Mouse (Mus musculus): ENCODE results near the gene Kcnj10. TPM values are rescaled to one million over a fixed set of nuclear protein-coding genes. Genes with fewer than 3 reads are reported as not detected.
A peak's percentile ranks its signal among the peaks of the same experiment; 100 is the strongest.

Gene Kcnj10
- polyA plus RNA-seq, 1 experiment from 2014 or later = 0.15 TPM

GRCm38 (mm10) chr1:172314911-172315310 is 26.1 kb upstream of the Kcnj10 start:
- Histone ChIP-seq H3K4me3 (no peak overlapping the region), H3K9me3 (no peaks in the 10 kb centered on the region), H3K36me3 (replicated peaks) (peaks cover 29% of the 10 kb centered on the region), H3K4me1 (peaks cover 75% of the 10 kb centered on the region), H3K27ac (replicated peaks) (no peak overlapping the region), H3K27me3 (replicated peaks; ENCODE audit: low read depth, poor library complexity, severe bottlenecking) (peaks cover 46% of the 10 kb centered on the region)
- no peak for DNase-seq (ENCODE audit: low spot score)
- WGBS = 70% methylated on average over 3 of the region's 3 CpGs

GRCm38 (mm10) chr1:172317431-172317830 is 23.6 kb upstream of the Kcnj10 start:
- WGBS = 51% methylated on average over 18 of the region's 18 CpGs
- no peak overlapping the region for H3K27ac ChIP-seq (replicated peaks)
- H3K4me3 ChIP-seq = peak overlapping the region; percentile 17; the same call in 1 of the 2 replicates
- peaks cover 29% of the 10 kb centered on the region for H3K36me3 ChIP-seq (replicated peaks)
- peaks cover 65% of the 10 kb centered on the region for H3K4me1 ChIP-seq
- H3K9me3 ChIP-seq = no peaks in the 10 kb centered on the region
- peaks cover 50% of the 10 kb centered on the region for H3K27me3 ChIP-seq (replicated peaks; ENCODE audit: low read depth, poor library complexity, severe bottlenecking)
- DNase-seq (ENCODE audit: low spot score) = no peak

- Histone ChIP-seq H3K4me1 (peaks cover 63% of the 10 kb centered on the region), H3K4me3 (no peak overlapping the region), H3K27ac (replicated peaks) (no peak overlapping the region), H3K36me3 (replicated peaks) (peaks cover 29% of the 10 kb centered on the region), H3K9me3 (no peaks in the 10 kb centered on the region), H3K27me3 (replicated peaks; ENCODE audit: low read depth, poor library complexity, severe bottlenecking) (peaks cover 53% of the 10 kb centered on the region)
- 52% methylated on average over 15 of the region's 15 CpGs for WGBS
- no peak for DNase-seq (ENCODE audit: low spot score)
These were observed 23.1 kb upstream of the Kcnj10 start for GRCm38 (mm10) chr1:172317946-172318345.

- Histone ChIP-seq H3K4me3 (no peak overlapping the region), H3K9me3 (no peaks in the 10 kb centered on the region), H3K27ac (replicated peaks) (no peak overlapping the region; the same call in 1 of the 2 replicates), H3K27me3 (replicated peaks; ENCODE audit: low read depth, poor library complexity, severe bottlenecking) (peaks cover 53% of the 10 kb centered on the region), H3K4me1 (peaks cover 62% of the 10 kb centered on the region), H3K36me3 (replicated peaks) (peaks cover 29% of the 10 kb centered on the region)
- DNase-seq (ENCODE audit: low spot score) = no peak
- 87% methylated on average over 19 of the region's 19 CpGs for WGBS
These were observed 22.5 kb upstream of the Kcnj10 start for GRCm38 (mm10) chr1:172318424-172319035.

GRCm38 (mm10) chr1:172319346-172319745 is 21.7 kb upstream of the Kcnj10 start:
- Histone ChIP-seq H3K4me3 (no peak overlapping the region), H3K36me3 (replicated peaks) (peaks cover 29% of the 10 kb centered on the region), H3K27me3 (replicated peaks; ENCODE audit: low read depth, poor library complexity, severe bottlenecking) (peaks cover 53% of the 10 kb centered on the region), H3K9me3 (no peaks in the 10 kb centered on the region), H3K27ac (replicated peaks) (0 out of 2 replicates have a peak overlapping the region, but pooled peaks have one; percentile 8), H3K4me1 (peaks cover 53% of the 10 kb centered on the region)
- DNase-seq (ENCODE audit: low spot score) = no peak
- 84% methylated on average over 7 of the region's 7 CpGs for WGBS

GRCm38 (mm10) chr1:172319921-172320411 is 21.0 kb upstream of the Kcnj10 start:
- no peak overlapping the region for H3K4me3 ChIP-seq
- no peaks in the 10 kb centered on the region for H3K9me3 ChIP-seq
- peaks cover 29% of the 10 kb centered on the region for H3K36me3 ChIP-seq (replicated peaks)
- H3K27ac ChIP-seq (replicated peaks) = no peak overlapping the region
- WGBS = 31% methylated on average over 5 of the region's 5 CpGs
- H3K27me3 ChIP-seq (replicated peaks; ENCODE audit: low read depth, poor library complexity, severe bottlenecking) = peaks cover 54% of the 10 kb centered on the region
- DNase-seq (ENCODE audit: low spot score) = no peak
- H3K4me1 ChIP-seq = peaks cover 47% of the 10 kb centered on the region

GRCm38 (mm10) chr1:172322725-172323124 is 18.3 kb upstream of the Kcnj10 start:
- Histone ChIP-seq H3K9me3 (no peaks in the 10 kb centered on the region), H3K4me1 (peaks cover 45% of the 10 kb centered on the region), H3K27me3 (replicated peaks; ENCODE audit: low read depth, poor library complexity, severe bottlenecking) (peaks cover 71% of the 10 kb centered on the region), H3K36me3 (replicated peaks) (peaks cover 18% of the 10 kb centered on the region), H3K27ac (replicated peaks) (peak overlapping the region; percentile 31; the same call in 1 of the 2 replicates), H3K4me3 (no peak overlapping the region)
- WGBS = 56% methylated on average over 13 of the region's 13 CpGs
- no peak for DNase-seq (ENCODE audit: low spot score)

GRCm38 (mm10) chr1:172323298-172323697 is 17.7 kb upstream of the Kcnj10 start:
- WGBS = 20% methylated on average over 5 of the region's 5 CpGs
- no peak for DNase-seq (ENCODE audit: low spot score)
- Histone ChIP-seq H3K27ac (replicated peaks) (no peak overlapping the region), H3K4me1 (peaks cover 40% of the 10 kb centered on the region), H3K36me3 (replicated peaks) (peaks cover 13% of the 10 kb centered on the region), H3K4me3 (no peak overlapping the region), H3K9me3 (no peaks in the 10 kb centered on the region), H3K27me3 (replicated peaks; ENCODE audit: low read depth, poor library complexity, severe bottlenecking) (peaks cover 72% of the 10 kb centered on the region)

GRCm38 (mm10) chr1:172323801-172324359 is 17.1 kb upstream of the Kcnj10 start:
- Histone ChIP-seq H3K4me3 (no peak overlapping the region), H3K36me3 (replicated peaks) (peaks cover 7% of the 10 kb centered on the region; the same call in 1 of the 2 replicates), H3K9me3 (no peaks in the 10 kb centered on the region), H3K4me1 (peaks cover 38% of the 10 kb centered on the region), H3K27me3 (replicated peaks; ENCODE audit: low read depth, poor library complexity, severe bottlenecking) (peaks cover 78% of the 10 kb centered on the region), H3K27ac (replicated peaks) (no peak overlapping the region)
- 57% methylated on average over 6 of the region's 6 CpGs for WGBS
- no peak for DNase-seq (ENCODE audit: low spot score)

- Histone ChIP-seq H3K4me1 (peaks cover 38% of the 10 kb centered on the region), H3K27me3 (replicated peaks; ENCODE audit: low read depth, poor library complexity, severe bottlenecking) (peaks cover 86% of the 10 kb centered on the region), H3K27ac (replicated peaks) (peak overlapping the region; percentile 19; the same call in 1 of the 2 replicates), H3K9me3 (no peaks in the 10 kb centered on the region), H3K36me3 (replicated peaks) (no peaks in the 10 kb centered on the region), H3K4me3 (no peak overlapping the region)
- DNase-seq (ENCODE audit: low spot score) = peak; percentile 82
- WGBS = 9% methylated on average over 7 of the region's 7 CpGs
These were observed 16.3 kb upstream of the Kcnj10 start for GRCm38 (mm10) chr1:172324725-172325124.

- peak overlapping the region; percentile 60 for H3K4me3 ChIP-seq
- no peaks in the 10 kb centered on the region for H3K36me3 ChIP-seq (replicated peaks)
- 22% methylated on average over 94 of the region's 94 CpGs for WGBS
- DNase-seq (ENCODE audit: low spot score) = peak; percentile 80
- H3K27ac ChIP-seq (replicated peaks) = peak overlapping the region; percentile 27; the same call in 1 of the 2 replicates
- H3K9me3 ChIP-seq = no peaks in the 10 kb centered on the region
- H3K27me3 ChIP-seq (replicated peaks; ENCODE audit: low read depth, poor library complexity, severe bottlenecking) = peaks cover 98% of the 10 kb centered on the region
- peaks cover 27% of the 10 kb centered on the region for H3K4me1 ChIP-seq
These were observed 15.1 kb upstream of the Kcnj10 start for GRCm38 (mm10) chr1:172325680-172326535.

- H3K27ac ChIP-seq (replicated peaks) = no peak overlapping the region; the same call in 1 of the 2 replicates
- peak overlapping the region; percentile 60 for H3K4me3 ChIP-seq
- H3K9me3 ChIP-seq = no peaks in the 10 kb centered on the region
- H3K27me3 ChIP-seq (replicated peaks; ENCODE audit: low read depth, poor library complexity, severe bottlenecking) = peaks cover 99% of the 10 kb centered on the region
- no peak for DNase-seq (ENCODE audit: low spot score)
- WGBS = 60% methylated on average over 11 of the region's 11 CpGs
- no peaks in the 10 kb centered on the region for H3K36me3 ChIP-seq (replicated peaks)
- peaks cover 26% of the 10 kb centered on the region for H3K4me1 ChIP-seq
These were observed 14.3 kb upstream of the Kcnj10 start for GRCm38 (mm10) chr1:172326684-172327083.
